Mouse (Mus musculus) liver, postnatal 0 days (tissue): Measurements from ENCODE around the gene Fam98a.

Experiments used
- CTCF ChIP-seq: sonication (generic); IDR thresholded peaks from 2 replicates; pipeline ENCODE4 v1.5.1; 2016; ENCODE audit warnings: antibody characterized with exemption, low read depth
- EP300 ChIP-seq: IDR thresholded peaks from 2 replicates; pipeline ENCODE4 v1.6.1; 2016; ENCODE audit warnings: antibody characterized with exemption, low read depth, mild to moderate bottlenecking

- no peak for TF ChIP-seq CTCF
- no peak for TF ChIP-seq EP300
These were observed 19.2 kb downstream of the Fam98a start for GRCm38 (mm10) chr17:75532469-75532986.
